Mouse (Mus musculus) lung, embryonic 16.5 days (tissue): ENCODE results near the gene Zfand4. TPM values are rescaled to one million over a fixed set of nuclear protein-coding genes. Genes with fewer than 3 reads are reported as not detected.

Experiments used
- ATAC-seq: fragments of 200-750 bp; cut with Nextera tagmentation; 2 replicates; pipeline ENCODE4 v1.8.0; 2017; ENCODE audit warnings: low read depth, mild to moderate bottlenecking, moderate library complexity
- H3K27ac ChIP-seq: fragments of 300-500 bp; sonication (generic); 2 replicates; pipeline ENCODE4 v1.5.1; 2014; ENCODE audit warnings: mild to moderate bottlenecking, control low read depth, low read length
- H3K27me3 ChIP-seq: fragments of 300-500 bp; sonication (generic); 2 replicates; pipeline ENCODE4 v1.6.1; 2014; ENCODE audit warnings: low read depth, low read length, mixed read lengths; ENCODE audit not compliant: control insufficient read depth, insufficient read depth
- H3K36me3 ChIP-seq: fragments of 300-500 bp; sonication (generic); 2 replicates; pipeline ENCODE4 v1.6.1; 2014; ENCODE audit warnings: low read length; ENCODE audit not compliant: control insufficient read depth, insufficient read depth
- H3K4me1 ChIP-seq: fragments of 300-500 bp; sonication (generic); replicated peaks from 2 replicates; pipeline ENCODE4 v1.6.1; 2014; ENCODE audit warnings: low read length, mixed read lengths; ENCODE audit not compliant: control insufficient read depth, insufficient read depth
- H3K4me2 ChIP-seq: fragments of 300-500 bp; sonication (generic); 2 replicates; pipeline ENCODE4 v1.6.1; 2014; ENCODE audit warnings: low read depth, low read length, control low read depth
- H3K4me3 ChIP-seq: fragments of 300-500 bp; sonication (generic); 2 replicates; pipeline ENCODE4 v1.5.1; 2014; ENCODE audit warnings: mild to moderate bottlenecking, low read length, control low read depth
- H3K9ac ChIP-seq: fragments of 300-500 bp; sonication (generic); 2 replicates; pipeline ENCODE4 v1.6.1; 2014; ENCODE audit warnings: low read length, control low read depth
- H3K9me3 ChIP-seq: fragments of 300-500 bp; sonication (generic); 2 replicates; pipeline ENCODE4 v1.6.1; 2016; ENCODE audit warnings: low read length; ENCODE audit not compliant: control insufficient read depth
- WGBS: fragments of 180-500 bp; shearing (Covaris S2); extraction: QIAGEN DNeasy Blood & Tissue Kit; methylation state at CpG from one replicate; pipeline ENCODE4 v1.1.7; 2014; 5-methylcytosine and 5-hydroxymethylcytosine counted together
- polyA plus RNA-seq: library from polyadenylated mRNA; unstranded; fragments of >200 nt; fragmentation: Nextera tagmentation; extraction: Ambion mirVana; gene quantifications from 2 replicates; pipeline ENCODE4 v1.2.1, GENCODE M21; 2015

The Zfand4 gene
- polyA plus RNA-seq, 1 experiment from 2014 or later = 7.6 TPM

GRCm38 (mm10) chr6:116356948-116357325 is 92.9 kb downstream of the Zfand4 start:
- ATAC-seq = no peak
- 70% methylated on average over 4 of the region's 4 CpGs for WGBS
- Histone ChIP-seq H3K27me3 (no peaks in the 10 kb centered on the region), H3K4me3 (no peak overlapping the region), H3K36me3 (no peaks in the 10 kb centered on the region), H3K9ac (no peak overlapping the region), H3K4me2 (no peak overlapping the region), H3K9me3 (no peaks in the 10 kb centered on the region), H3K27ac (no peak overlapping the region), H3K4me1 (no peaks in the 10 kb centered on the region)

- WGBS = 61% methylated on average over 8 of the region's 8 CpGs
- Histone ChIP-seq H3K36me3 (no peaks in the 10 kb centered on the region), H3K9me3 (no peaks in the 10 kb centered on the region), H3K9ac (no peak overlapping the region), H3K4me2 (no peak overlapping the region), H3K4me3 (no peak overlapping the region), H3K27ac (no peak overlapping the region), H3K27me3 (no peaks in the 10 kb centered on the region), H3K4me1 (no peaks in the 10 kb centered on the region)
- ATAC-seq = no peak
Measured at GRCm38 (mm10) chr6:116358056-116358455, 94.0 kb downstream of the Zfand4 start.

GRCm38 (mm10) chr6:116359256-116359655 is 95.2 kb downstream of the Zfand4 start:
- 72% methylated on average over 3 of the region's 3 CpGs for WGBS
- H3K4me3 ChIP-seq = no peak overlapping the region

GRCm38 (mm10) chr6:116361463-116361862 is 97.4 kb downstream of the Zfand4 start:
- Histone ChIP-seq H3K27me3 (no peaks in the 10 kb centered on the region), H3K4me2 (no peak overlapping the region), H3K9me3 (no peaks in the 10 kb centered on the region), H3K9ac (no peak overlapping the region), H3K36me3 (no peaks in the 10 kb centered on the region), H3K4me1 (no peaks in the 10 kb centered on the region), H3K27ac (no peak overlapping the region), H3K4me3 (no peak overlapping the region)
- no peak for ATAC-seq
- WGBS = 74% methylated on average over 3 of the region's 3 CpGs

More at GRCm38 (mm10) chr6:116359256-116359655, 95.2 kb downstream of the Zfand4 start:
- H3K36me3 ChIP-seq = no peaks in the 10 kb centered on the region
- ATAC-seq = no peak
- no peak overlapping the region for H3K4me2 ChIP-seq
- H3K27me3 ChIP-seq = no peaks in the 10 kb centered on the region
- H3K27ac ChIP-seq = no peak overlapping the region
- H3K9ac ChIP-seq = no peak overlapping the region
- H3K9me3 ChIP-seq = no peaks in the 10 kb centered on the region
- no peaks in the 10 kb centered on the region for H3K4me1 ChIP-seq

GRCm38 (mm10) chr6:116361993-116362392 is 98.0 kb downstream of the Zfand4 start:
- H3K27me3 ChIP-seq = no peaks in the 10 kb centered on the region
- no peaks in the 10 kb centered on the region for H3K36me3 ChIP-seq
- H3K27ac ChIP-seq = no peak overlapping the region
- no peak overlapping the region for H3K4me3 ChIP-seq
- H3K4me1 ChIP-seq = no peaks in the 10 kb centered on the region
- no peaks in the 10 kb centered on the region for H3K9me3 ChIP-seq
- no peak overlapping the region for H3K4me2 ChIP-seq
- no peak overlapping the region for H3K9ac ChIP-seq
- 73% methylated on average over 4 of the region's 4 CpGs for WGBS
- ATAC-seq = no peak

- H3K9me3 ChIP-seq = no peaks in the 10 kb centered on the region
- H3K27me3 ChIP-seq = no peaks in the 10 kb centered on the region
- no peak for ATAC-seq
- WGBS = 76% methylated on average over 11 of the region's 11 CpGs
- no peaks in the 10 kb centered on the region for H3K36me3 ChIP-seq
- no peak overlapping the region for H3K9ac ChIP-seq
- H3K4me2 ChIP-seq = no peak overlapping the region
- no peak overlapping the region for H3K4me3 ChIP-seq
- H3K4me1 ChIP-seq = no peaks in the 10 kb centered on the region
- H3K27ac ChIP-seq = no peak overlapping the region
Measured at GRCm38 (mm10) chr6:116367971-116368370, 103.9 kb downstream of the Zfand4 start.

- no peak overlapping the region for H3K9ac ChIP-seq
- H3K9me3 ChIP-seq = no peaks in the 10 kb centered on the region
- ATAC-seq = no peak
- no peaks in the 10 kb centered on the region for H3K36me3 ChIP-seq
- no peaks in the 10 kb centered on the region for H3K27me3 ChIP-seq
- no peak overlapping the region for H3K27ac ChIP-seq
- 91% methylated on average over 1 of the region's 1 CpGs for WGBS
- H3K4me2 ChIP-seq = no peak overlapping the region
- H3K4me3 ChIP-seq = no peak overlapping the region
- H3K4me1 ChIP-seq = 0 out of 2 replicates have a peak, but pooled peaks cover 5% of the 10 kb centered on the region
Measured at GRCm38 (mm10) chr6:116369811-116370210, 105.8 kb downstream of the Zfand4 start.

- no peak overlapping the region for H3K9ac ChIP-seq
- H3K4me2 ChIP-seq = no peak overlapping the region
- 0 out of 2 replicates have a peak, but pooled peaks cover 5% of the 10 kb centered on the region for H3K4me1 ChIP-seq
- H3K36me3 ChIP-seq = no peaks in the 10 kb centered on the region
- no peaks in the 10 kb centered on the region for H3K27me3 ChIP-seq
- no peaks in the 10 kb centered on the region for H3K9me3 ChIP-seq
- H3K27ac ChIP-seq = no peak overlapping the region
- H3K4me3 ChIP-seq = no peak overlapping the region
- WGBS = 63% methylated on average over 6 of the region's 6 CpGs
- ATAC-seq = no peak
Measured at GRCm38 (mm10) chr6:116370216-116370976, 106.4 kb downstream of the Zfand4 start.

- Histone ChIP-seq H3K27me3 (no peaks in the 10 kb centered on the region), H3K36me3 (no peaks in the 10 kb centered on the region), H3K4me3 (no peak overlapping the region), H3K27ac (no peak overlapping the region), H3K4me1 (0 out of 2 replicates have a peak, but pooled peaks cover 5% of the 10 kb centered on the region), H3K4me2 (no peak overlapping the region), H3K9ac (no peak overlapping the region), H3K9me3 (no peaks in the 10 kb centered on the region)
- no peak for ATAC-seq
- 95% methylated on average over 3 of the region's 3 CpGs for WGBS
Measured at GRCm38 (mm10) chr6:116371500-116371899, 107.5 kb downstream of the Zfand4 start.
